Mouse (Mus musculus) intestine, postnatal 0 days (tissue): Measurements from ENCODE around the gene Slc35g3. TPM values are rescaled to one million over a fixed set of nuclear protein-coding genes. Genes with fewer than 3 reads are reported as not detected.

Source experiments
- ATAC-seq: fragments of 200-750 bp; cut with Nextera tagmentation; 2 replicates; pipeline ENCODE4 v1.8.0; 2017; ENCODE audit warnings: mild to moderate bottlenecking, moderate TSS enrichment, moderate library complexity
- H3K27ac ChIP-seq: fragments of 300-500 bp; sonication (generic); 2 replicates; pipeline ENCODE4 v1.5.1; 2014; ENCODE audit warnings: mild to moderate bottlenecking, low read depth, low read length, moderate library complexity
- H3K27me3 ChIP-seq: fragments of 300-500 bp; sonication (generic); replicated peaks from 2 replicates; pipeline ENCODE4 v1.6.1; 2014; ENCODE audit warnings: low read length, mixed read lengths; ENCODE audit not compliant: control insufficient read depth, insufficient read depth
- H3K36me3 ChIP-seq: fragments of 300-500 bp; sonication (generic); 2 replicates; pipeline ENCODE4 v1.6.1; 2014; ENCODE audit warnings: mild to moderate bottlenecking, moderate library complexity; ENCODE audit not compliant: control insufficient read depth, insufficient read depth
- H3K4me1 ChIP-seq: fragments of 300-500 bp; sonication (generic); replicated peaks from 2 replicates; pipeline ENCODE4 v1.6.1; 2014; ENCODE audit warnings: antibody characterized with exemption, low read length, mixed read lengths; ENCODE audit not compliant: control insufficient read depth, insufficient read depth
- H3K4me2 ChIP-seq: fragments of 300-500 bp; sonication (generic); replicated peaks from 2 replicates; pipeline ENCODE4 v1.6.1; 2014; ENCODE audit warnings: low read depth, mild to moderate bottlenecking, moderate library complexity
- H3K4me3 ChIP-seq: fragments of 300-500 bp; sonication (generic); 2 replicates; pipeline ENCODE4 v1.5.1; 2014; ENCODE audit warnings: low read depth, low read length
- H3K9ac ChIP-seq: fragments of 300-500 bp; sonication (generic); 2 replicates; pipeline ENCODE4 v1.6.1; 2014; ENCODE audit warnings: mild to moderate bottlenecking, low read depth, low read length
- H3K9me3 ChIP-seq: fragments of 300-500 bp; sonication (generic); 2 replicates; pipeline ENCODE4 v1.6.1; 2016; ENCODE audit warnings: mixed run types; ENCODE audit not compliant: control insufficient read depth
- CTCF ChIP-seq: sonication (generic); IDR thresholded peaks from 2 replicates; pipeline ENCODE4 v1.5.1; 2016; ENCODE audit warnings: low read depth, mild to moderate bottlenecking, control low read depth, antibody characterized with exemption, moderate library complexity
- WGBS: fragments of 180-500 bp; shearing (Covaris S2); extraction: QIAGEN DNeasy Blood & Tissue Kit; methylation state at CpG from one replicate; pipeline ENCODE4 v1.1.7; 2014; 5-methylcytosine and 5-hydroxymethylcytosine counted together
- polyA plus RNA-seq: library from polyadenylated mRNA; unstranded; fragments of >200 nt; fragmentation: Nextera tagmentation; extraction: Ambion mirVana; gene quantifications from 2 replicates; pipeline ENCODE4 v1.2.1, GENCODE M21; 2015

Gene Slc35g3
- polyA plus RNA-seq, 1 experiment from 2014 or later = 0.12 TPM

DNA sequence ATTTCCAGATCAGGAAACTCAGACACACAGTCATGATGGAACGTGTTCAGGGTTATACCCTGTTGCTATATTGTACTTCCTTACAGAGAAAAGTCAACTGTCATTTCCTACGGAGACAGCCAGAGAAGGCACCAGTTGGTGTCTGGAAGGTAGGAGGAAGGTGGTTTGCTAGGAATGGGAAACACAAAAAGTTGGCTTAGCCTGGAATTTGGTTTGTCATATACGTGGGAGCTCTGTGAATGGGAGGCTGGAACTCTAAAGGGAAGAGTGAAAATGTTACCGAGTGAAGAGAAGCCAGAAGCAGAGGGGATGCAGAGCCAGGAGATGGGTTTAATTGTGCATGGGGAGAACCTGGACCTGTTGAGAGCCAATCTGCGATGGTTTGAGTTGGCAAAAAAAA is 29.7 kb upstream of the Slc35g3 start:
- no peaks in the 10 kb centered on the region for H3K9me3 ChIP-seq
- no peak for ATAC-seq
- no peak overlapping the region for H3K27ac ChIP-seq
- no peak for TF ChIP-seq CTCF
- H3K4me3 ChIP-seq = no peak overlapping the region
- H3K27me3 ChIP-seq = no peaks in the 10 kb centered on the region; the same call in 1 of the 2 replicates
- H3K9ac ChIP-seq = no peak overlapping the region
- 0 out of 2 replicates have a peak, but pooled peaks cover 5% of the 10 kb centered on the region for H3K4me1 ChIP-seq
- 71% methylated on average over 5 of the region's 5 CpGs for WGBS
- no peak overlapping the region for H3K4me2 ChIP-seq
- no peaks in the 10 kb centered on the region for H3K36me3 ChIP-seq

DNA sequence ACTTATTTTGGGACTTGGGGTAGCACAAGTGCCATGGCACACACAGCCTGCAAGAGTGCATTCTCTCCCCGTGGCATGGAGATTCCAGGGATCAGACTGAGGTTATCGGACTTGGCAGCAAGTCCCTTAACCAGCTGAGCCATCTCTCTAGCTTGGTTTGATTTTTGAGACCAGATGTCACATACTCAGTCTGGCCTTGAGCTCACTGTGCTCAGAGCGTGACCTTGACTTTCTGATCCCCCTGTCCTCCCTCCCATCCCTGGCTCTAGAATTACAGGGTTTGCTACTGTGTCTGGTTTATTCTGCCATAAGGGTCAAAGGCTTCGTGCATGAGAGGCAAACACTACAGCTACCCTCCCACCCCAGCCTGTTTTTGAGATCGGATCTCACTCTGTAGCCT is 27.7 kb upstream of the Slc35g3 start:
- Histone ChIP-seq H3K9ac (no peak overlapping the region), H3K9me3 (no peaks in the 10 kb centered on the region), H3K4me2 (no peak overlapping the region), H3K27me3 (no peaks in the 10 kb centered on the region; the same call in 1 of the 2 replicates), H3K36me3 (no peaks in the 10 kb centered on the region), H3K27ac (no peak overlapping the region), H3K4me3 (no peak overlapping the region), H3K4me1 (no peaks in the 10 kb centered on the region)
- 61% methylated on average over 5 of the region's 5 CpGs for WGBS
- TF ChIP-seq CTCF = no peak
- ATAC-seq = no peak

DNA sequence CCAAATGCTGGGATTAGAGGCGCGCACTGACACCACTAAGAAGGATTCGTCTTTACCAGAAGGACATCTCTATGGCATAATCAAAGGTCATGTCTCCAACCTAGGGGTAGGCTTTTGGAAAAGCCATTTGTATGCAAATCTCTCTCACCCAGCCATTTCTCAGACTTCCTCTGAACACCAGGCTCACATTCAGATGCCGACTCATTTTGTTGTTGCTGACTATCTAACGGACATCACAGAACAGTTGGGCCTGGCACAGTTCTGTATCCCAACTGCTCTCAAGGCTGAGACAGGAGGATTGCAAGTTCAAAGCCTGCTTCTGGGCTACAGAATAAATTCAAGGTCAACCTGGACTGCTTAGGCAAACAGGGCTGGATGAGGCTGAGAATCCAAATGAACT is 25.5 kb upstream of the Slc35g3 start:
- WGBS = 92% methylated on average over 5 of the region's 5 CpGs
- no peak overlapping the region for H3K9ac ChIP-seq
- TF ChIP-seq CTCF = no peak
- H3K27me3 ChIP-seq = no peaks in the 10 kb centered on the region
- H3K36me3 ChIP-seq = no peaks in the 10 kb centered on the region
- ATAC-seq = no peak
- no peak overlapping the region for H3K4me2 ChIP-seq
- H3K9me3 ChIP-seq = no peaks in the 10 kb centered on the region
- H3K27ac ChIP-seq = no peak overlapping the region
- no peak overlapping the region for H3K4me3 ChIP-seq
- 0 out of 2 replicates have a peak, but pooled peaks cover 3% of the 10 kb centered on the region for H3K4me1 ChIP-seq

DNA sequence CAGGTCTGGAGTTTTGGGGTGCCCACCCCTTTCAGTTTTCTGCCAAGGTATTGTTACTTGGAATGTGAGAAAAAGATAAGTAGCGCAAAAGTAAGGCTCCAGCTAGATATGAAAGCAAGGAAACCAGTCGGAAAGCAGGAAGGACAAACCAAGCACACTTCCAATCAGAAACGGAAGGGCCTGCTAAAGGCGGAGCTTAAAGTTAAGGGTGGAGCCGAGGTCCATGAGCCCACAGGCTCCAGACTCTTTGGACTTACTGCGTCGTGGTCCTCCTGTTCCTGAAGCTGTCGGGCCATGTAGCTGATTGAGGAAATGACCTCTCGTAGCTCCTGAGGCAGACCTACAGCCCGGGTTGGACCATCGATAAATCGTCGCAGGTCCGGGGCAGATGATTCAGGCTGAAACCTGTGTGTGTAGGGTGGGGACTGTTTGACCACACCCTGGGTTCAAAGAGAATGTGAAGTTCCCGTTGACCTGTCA is 23.1 kb upstream of the Slc35g3 start:
- TF ChIP-seq CTCF = no peak
- WGBS = 13% methylated on average over 15 of the region's 15 CpGs
- H3K36me3 ChIP-seq = no peaks in the 10 kb centered on the region
- H3K4me2 ChIP-seq = peak overlapping the region; percentile 57
- no peaks in the 10 kb centered on the region for H3K9me3 ChIP-seq
- H3K4me1 ChIP-seq = 0 out of 2 replicates have a peak, but pooled peaks cover 3% of the 10 kb centered on the region
- H3K27me3 ChIP-seq = no peaks in the 10 kb centered on the region
- peak overlapping the region; percentile 57 for H3K27ac ChIP-seq
- peak overlapping the region; percentile 31; the same call in 1 of the 2 replicates for H3K4me3 ChIP-seq
- H3K9ac ChIP-seq = 0 out of 2 replicates have a peak overlapping the region, but pooled peaks have one; percentile 17
- ATAC-seq = peak; percentile 85

DNA sequence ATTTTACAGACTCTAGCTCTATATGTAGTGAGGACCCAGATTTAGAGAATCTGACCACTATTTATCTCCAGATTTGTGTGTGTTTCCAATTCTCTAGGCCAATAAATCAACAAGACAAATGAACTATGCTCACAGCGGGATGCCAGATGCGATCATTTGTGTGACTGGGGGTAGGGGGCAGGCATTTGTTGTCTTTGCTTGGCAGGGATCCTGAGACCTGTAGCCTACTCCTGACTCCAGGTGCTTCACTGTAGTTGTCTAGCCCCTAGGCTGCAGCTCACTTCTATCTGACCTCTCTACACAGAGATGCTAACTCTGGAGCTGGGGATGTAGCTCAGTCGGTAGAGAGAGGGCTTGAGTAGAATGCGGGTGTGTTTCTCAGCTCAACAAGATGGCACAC is 20.1 kb upstream of the Slc35g3 start:
- no peak overlapping the region for H3K27ac ChIP-seq
- peaks cover 4% of the 10 kb centered on the region; the same call in 1 of the 2 replicates for H3K36me3 ChIP-seq
- WGBS = 47% methylated on average over 4 of the region's 4 CpGs
- H3K9ac ChIP-seq = no peak overlapping the region
- H3K4me2 ChIP-seq = no peak overlapping the region
- no peaks in the 10 kb centered on the region for H3K9me3 ChIP-seq
- 0 out of 2 replicates have a peak, but pooled peaks cover 3% of the 10 kb centered on the region for H3K4me1 ChIP-seq
- H3K4me3 ChIP-seq = no peak overlapping the region
- no peaks in the 10 kb centered on the region for H3K27me3 ChIP-seq
- no peak for ATAC-seq
- no peak for TF ChIP-seq CTCF

DNA sequence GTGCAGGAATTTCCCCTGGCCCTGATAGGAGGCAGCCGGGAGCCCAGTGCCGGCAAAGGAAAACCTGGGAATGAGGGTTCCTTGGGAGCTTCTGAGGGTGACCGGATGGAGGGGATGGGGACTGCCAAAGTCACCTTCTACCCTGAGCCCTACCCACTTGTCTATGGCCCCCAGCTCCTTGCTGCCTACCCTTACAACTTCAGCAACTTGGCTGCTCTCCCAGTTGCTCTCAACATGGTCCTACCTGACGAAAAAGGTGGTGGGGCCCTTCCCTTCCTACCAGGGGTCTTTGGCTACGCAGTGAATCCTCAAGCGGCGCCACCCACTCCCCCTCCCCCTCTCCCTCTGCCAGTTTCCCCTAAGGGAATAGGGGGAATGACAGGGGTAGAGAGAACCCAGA is 17.2 kb upstream of the Slc35g3 start:
- ATAC-seq = no peak
- H3K36me3 ChIP-seq = peaks cover 17% of the 10 kb centered on the region; the same call in 1 of the 2 replicates
- 64% methylated on average over 7 of the region's 7 CpGs for WGBS

More for the DNA sequence above, 17.2 kb upstream of the Slc35g3 start:
- H3K4me3 ChIP-seq = no peak overlapping the region
- H3K4me1 ChIP-seq = no peaks in the 10 kb centered on the region
- no peak overlapping the region for H3K27ac ChIP-seq
- H3K27me3 ChIP-seq = no peaks in the 10 kb centered on the region
- no peaks in the 10 kb centered on the region for H3K9me3 ChIP-seq
- no peak for TF ChIP-seq CTCF
- no peak overlapping the region for H3K9ac ChIP-seq
- no peak overlapping the region for H3K4me2 ChIP-seq
